Mouse (Mus musculus) embryonic facial prominence, embryonic 10.5 days (tissue): ENCODE measurements around the gene Pgk1. TPM values are rescaled to one million over a fixed set of nuclear protein-coding genes. Genes with fewer than 3 reads are reported as not detected.

Experiments
- polyA plus RNA-seq: library from polyadenylated mRNA; unstranded; fragments of >200 nt; fragmentation: Nextera tagmentation; extraction: Ambion mirVana; gene quantifications from 2 replicates; pipeline ENCODE4 v1.2.1, GENCODE M21; 2016

The Pgk1 gene
- polyA plus RNA-seq, 1 experiment from 2014 or later = 474 TPM

Other genes with a start within 250 kb of the Pgk1 start
- 47.9 and 49.8 TPM in 2 replicates for gene Magt1, start 175.2 kb upstream of the Pgk1 start, polyA plus RNA-seq
- 346 and 350 TPM in 2 replicates for gene Cox7b, start 171.4 kb upstream of the Pgk1 start, polyA plus RNA-seq
- gene Atp7a, start 159.8 kb upstream of the Pgk1 start, polyA plus RNA-seq = 24.7 and 25.9 TPM in 2 replicates
- 0.04 and 0.10 TPM in 2 replicates for gene Tlr13, start 43.9 kb upstream of the Pgk1 start, polyA plus RNA-seq
- 8.1 and 8.4 TPM in 2 replicates for gene Taf9b, start 34.1 kb downstream of the Pgk1 start, polyA plus RNA-seq
- not detected in 2 replicates for gene Fnd3c2, start 68.3 kb downstream of the Pgk1 start, polyA plus RNA-seq